9 mouse cellular contexts compared by ENCODE assay signal in the genomic region with DNA sequence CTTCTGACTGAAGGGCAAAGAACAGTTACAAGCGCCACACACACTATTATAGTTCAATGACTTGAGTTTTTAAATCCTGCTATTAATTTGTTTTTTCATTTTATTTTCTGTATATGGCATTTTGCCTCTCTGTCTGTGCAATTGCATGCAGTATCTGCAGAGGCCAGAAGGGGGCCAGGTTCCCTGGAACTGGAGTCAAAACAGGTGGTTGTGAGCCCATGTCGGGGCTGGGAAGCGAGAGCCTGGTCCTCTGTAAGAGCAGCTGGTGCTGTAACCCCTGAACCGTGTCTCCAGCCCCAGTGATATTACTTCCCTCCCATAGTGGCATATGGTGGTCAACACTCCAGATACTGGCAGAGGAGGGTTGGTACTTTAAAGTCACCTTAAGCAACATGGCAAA. TPM values are rescaled to one million over a fixed set of nuclear protein-coding genes. Genes with fewer than 3 reads are reported as not detected.
DNase-seq lines count a peak whose midpoint lies in the region; ATAC-seq lines count a peak whose summit lies in the region.
"Had no signal": no experiment of that assay in that cellular context is flagged by ENCODE, and none has a peak within 500 bp of the region (broad histone marks: within the 10 kb centered on the region; RNA-seq: fewer than 3 reads in every experiment).

No protein-coding gene starts in this region.

- no peak overlapping the region for H3K9ac ChIP-seq in midbrain, embryonic 11.5 days (ENCODE audit: low read length)
- no peak overlapping the region for H3K9ac ChIP-seq in midbrain, embryonic 15.5 days
- H3K9ac ChIP-seq: limb, embryonic 13.5 days had no signal

- DNase-seq in midbrain, embryonic 11.5 days (ENCODE audit: low spot score, missing footprints), result peak; percentile 93
- DNase-seq in Muller cell, postnatal 12 days (ENCODE audit: inconsistent ontology term), result peak; percentile 54
- DNase-seq in cerebellum, postnatal 25 days, result peak; percentile 73 to 84
- DNase-seq in heart, postnatal 4 days, result peak; percentile 82
- DNase-seq in liver, result peak; percentile 76
- DNase-seq in c-Kit-positive CD71-positive TER-119-positive erythroid progenitor cells, embryonic 14.5 days (ENCODE audit: low spot score), result no peak

- H3K4me1 ChIP-seq in midbrain, embryonic 11.5 days (ENCODE audit: control insufficient read depth, insufficient read depth, low read length), result no peaks in the 10 kb centered on the region
- no peaks in the 10 kb centered on the region for H3K4me1 ChIP-seq in midbrain, embryonic 15.5 days
- H3K4me1 ChIP-seq: limb, embryonic 13.5 days had no signal

- 14% methylated on average over 4 of the region's 4 CpGs for WGBS in midbrain, embryonic 11.5 days
- 15% methylated on average over 4 of the region's 4 CpGs for WGBS in midbrain, embryonic 15.5 days

- H3K4me2 ChIP-seq in midbrain, embryonic 11.5 days, result no peak overlapping the region
- no peak overlapping the region for H3K4me2 ChIP-seq in midbrain, embryonic 15.5 days
- H3K4me2 ChIP-seq: limb, embryonic 13.5 days had no signal

- no peaks in the 10 kb centered on the region; the same call in 1 of the 2 replicates for H3K9me3 ChIP-seq in midbrain, embryonic 11.5 days (ENCODE audit: control insufficient read depth, low read length)
- H3K9me3 ChIP-seq in midbrain, embryonic 15.5 days, result no peaks in the 10 kb centered on the region
- H3K9me3 ChIP-seq: limb, embryonic 13.5 days had no signal

- H3K4me3 ChIP-seq in midbrain, embryonic 11.5 days (ENCODE audit: low read depth, low read length), result no peak overlapping the region
- H3K4me3 ChIP-seq in midbrain, embryonic 15.5 days, result no peak overlapping the region
- H3K4me3 ChIP-seq: limb, embryonic 13.5 days had no signal

- H3K27ac ChIP-seq in midbrain, embryonic 11.5 days (ENCODE audit: low read depth, low read length), result no peak overlapping the region
- H3K27ac ChIP-seq in midbrain, embryonic 15.5 days, result no peak overlapping the region
- H3K27ac ChIP-seq: limb, embryonic 13.5 days had no signal

- ATAC-seq in midbrain, embryonic 11.5 days (ENCODE audit: low FRiP score), result peak; percentile 62; the same call in 1 of the 2 replicates
- ATAC-seq in midbrain, embryonic 15.5 days (replicated peaks), result no peak
- peak; percentile 74 for ATAC-seq in neutrophil, adult 5-6 weeks (ENCODE audit: extremely low read depth, insufficient number of reproducible peaks, low FRiP score, poor library complexity, severe bottlenecking)

- no peaks in the 10 kb centered on the region for H3K36me3 ChIP-seq in midbrain, embryonic 11.5 days (ENCODE audit: control insufficient read depth, insufficient read depth, low read length)
- H3K36me3 ChIP-seq in midbrain, embryonic 15.5 days (replicated peaks), result no peaks in the 10 kb centered on the region
- H3K36me3 ChIP-seq: limb, embryonic 13.5 days had no signal

- H3K27me3 ChIP-seq in midbrain, embryonic 11.5 days (ENCODE audit: control insufficient read depth, insufficient read depth, low read length), result no peaks in the 10 kb centered on the region; the same call in 1 of the 2 replicates
- H3K27me3 ChIP-seq in midbrain, embryonic 15.5 days (replicated peaks), result 0 out of 2 replicates have a peak, but pooled peaks cover 4% of the 10 kb centered on the region

RNA-seq across cellular contexts. Expression of gene Gna15, which starts 5.5 kb away (rescaled TPM):
- polyA plus RNA-seq in midbrain, embryonic 11.5 days (2014; fragmentation: Nextera tagmentation; extraction: Ambion mirVana), result 1.1 and 1.4 TPM in 2 replicates
- 0.96 and 1.1 TPM in 2 replicates for polyA plus RNA-seq in midbrain, embryonic 15.5 days (2015; fragmentation: Nextera tagmentation; extraction: Ambion mirVana)
- total RNA-seq in heart, postnatal 4 days (2021), result under 1 TPM; 0.48 to 0.56 TPM
- 12.6 and 13.4 TPM in 2 replicates for total RNA-seq in neutrophil, adult 5-6 weeks (2017)

RNA-seq across cellular contexts. Expression of gene S1pr4, which starts 18.6 kb away (rescaled TPM):
- polyA plus RNA-seq in midbrain, embryonic 11.5 days (2014; fragmentation: Nextera tagmentation; extraction: Ambion mirVana), result 0.37 and 0.43 TPM in 2 replicates
- 0.71 and 1.2 TPM in 2 replicates for polyA plus RNA-seq in midbrain, embryonic 15.5 days (2015; fragmentation: Nextera tagmentation; extraction: Ambion mirVana)
- total RNA-seq in heart, postnatal 4 days (2021), result under 1 TPM; 0.50 to 0.57 TPM
- total RNA-seq in neutrophil, adult 5-6 weeks (2017), result 61.1 and 63.1 TPM in 2 replicates

RNA-seq across cellular contexts. Expression of gene Ncln, which starts 22.4 kb away (rescaled TPM):
- 40.4 and 44.5 TPM in 2 replicates for polyA plus RNA-seq in midbrain, embryonic 11.5 days (2014; fragmentation: Nextera tagmentation; extraction: Ambion mirVana)
- polyA plus RNA-seq in midbrain, embryonic 15.5 days (2015; fragmentation: Nextera tagmentation; extraction: Ambion mirVana), result 69.7 and 73.8 TPM in 2 replicates
- total RNA-seq in heart, postnatal 4 days (2021), result 10 to 100 TPM; 57.1 to 62.3 TPM
- total RNA-seq in neutrophil, adult 5-6 weeks (2017), result 148 and 149 TPM in 2 replicates

RNA-seq across cellular contexts. Expression of gene Gna11, which starts 26.4 kb away (rescaled TPM):
- 55.8 and 59.3 TPM in 2 replicates for polyA plus RNA-seq in midbrain, embryonic 11.5 days (2014; fragmentation: Nextera tagmentation; extraction: Ambion mirVana)
- polyA plus RNA-seq in midbrain, embryonic 15.5 days (2015; fragmentation: Nextera tagmentation; extraction: Ambion mirVana), result 100 and 101 TPM in 2 replicates
- total RNA-seq in heart, postnatal 4 days (2021), result 10 to 100 TPM; 58.5 to 62.7 TPM
- 13.5 and 27.0 TPM in 2 replicates for total RNA-seq in neutrophil, adult 5-6 weeks (2017)

RNA-seq across cellular contexts. Expression of gene Celf5, which starts 36.0 kb away (rescaled TPM):
- polyA plus RNA-seq in midbrain, embryonic 11.5 days (2014; fragmentation: Nextera tagmentation; extraction: Ambion mirVana), result 10.0 and 13.1 TPM in 2 replicates
- 106 and 109 TPM in 2 replicates for polyA plus RNA-seq in midbrain, embryonic 15.5 days (2015; fragmentation: Nextera tagmentation; extraction: Ambion mirVana)
- under 1 TPM; 0.09 to 0.33 TPM for total RNA-seq in heart, postnatal 4 days (2021)
- total RNA-seq in neutrophil, adult 5-6 weeks (2017), result not detected in 2 replicates

Comparison
In these comparisons a context has a peak if more than half of its experiments do, and no peak if none do; other contexts are left out.
1. RNA of gene S1pr4, which starts 18.6 kb away (total RNA-seq): 61.1 to 63.1 TPM in neutrophil, adult 5-6 weeks; 0.50 to 0.57 TPM in heart, postnatal 4 days; every median in the first group is over 10 times any median in the second.